Mouse (Mus musculus) thymus, adult 2 months (tissue): ENCODE measurements around the gene Ier5.

Source experiments
- CTCF ChIP-seq: fragments of 200-500 bp; IDR thresholded peaks from 2 replicates; pipeline ENCODE4 v1.5.1; 2012; ENCODE audit warnings: mild to moderate bottlenecking, control low read depth, low read length, moderate library complexity, borderline replicate concordance; ENCODE audit not compliant: control insufficient read depth, poor library complexity, insufficient read depth; ENCODE audit errors: extremely low read depth
- POLR2A ChIP-seq: fragments of 200-500 bp; IDR thresholded peaks from 2 replicates; pipeline ENCODE4 v1.6.1; 2012; ENCODE audit warnings: mild to moderate bottlenecking, low read length, control low read depth, moderate library complexity; ENCODE audit not compliant: control insufficient read depth, poor library complexity, insufficient read depth; ENCODE audit errors: extremely low read depth

DNA sequence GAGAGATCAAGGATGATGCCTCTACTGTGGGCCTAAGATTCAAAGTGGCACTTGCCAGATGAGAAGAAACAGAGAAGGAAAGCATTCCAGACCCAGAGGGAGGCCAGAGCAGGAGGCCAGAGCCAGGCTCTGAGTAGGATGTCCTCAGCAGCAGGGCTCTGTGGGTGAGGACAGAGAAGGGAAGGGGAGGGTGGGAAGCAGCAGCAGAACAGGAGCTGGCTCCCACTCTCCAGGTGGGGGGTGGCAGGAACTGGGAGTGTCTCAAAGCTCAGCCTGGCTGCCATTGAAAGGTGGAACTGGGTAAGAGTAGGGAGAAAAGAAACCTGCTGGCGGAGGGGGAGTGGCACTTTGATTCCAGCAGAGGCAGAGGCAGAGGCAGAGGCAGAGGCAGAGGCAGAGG, 46.1 kb downstream of the Ier5 start:
- no peak for TF ChIP-seq POLR2A
- TF ChIP-seq CTCF = no peak
